Mouse (Mus musculus) retina, postnatal 1 day (tissue): Measurements from ENCODE around the gene Mab21l2.
A peak's percentile ranks its signal among the peaks of the same experiment; 100 is the strongest.

Source experiments
- DNase-seq: peaks from one replicate; pipeline ENCODE4 v3.0.0-alpha.2; 2012

Gene Mab21l2

GRCm38 (mm10) chr3:86538645-86539554 is 9.5 kb downstream of the Mab21l2 start:
- DNase-seq, result peak; percentile 79

GRCm38 (mm10) chr3:86536751-86537150 is 11.7 kb downstream of the Mab21l2 start:
- no peak for DNase-seq

- DNase-seq, result no peak
Observed at GRCm38 (mm10) chr3:86531531-86532269, 16.7 kb downstream of the Mab21l2 start.

- DNase-seq, result no peak
Observed at GRCm38 (mm10) chr3:86522880-86523505, 25.4 kb downstream of the Mab21l2 start.

- no peak for DNase-seq
Observed at GRCm38 (mm10) chr3:86518506-86519109, 29.8 kb downstream of the Mab21l2 start.

- DNase-seq, result no peak
Observed at GRCm38 (mm10) chr3:86500586-86500985, 47.8 kb downstream of the Mab21l2 start.
